ENCODE assay signal across 29 mouse cellular contexts in genomic region chrX:135598096-135598495, GRCm38 (mm10). TPM values are rescaled to one million over a fixed set of nuclear protein-coding genes. Genes with fewer than 3 reads are reported as not detected.
DNase-seq lines count a peak whose midpoint lies in the region; ATAC-seq and TF ChIP-seq lines count a peak whose summit lies in the region.
"Had no signal": no experiment of that assay in that cellular context is flagged by ENCODE, and none has a peak within 500 bp of the region (broad histone marks: within the 10 kb centered on the region; RNA-seq: fewer than 3 reads in every experiment).

No protein-coding gene starts in this region.

- H3K4me1 ChIP-seq in heart, embryonic 12.5 days (replicated peaks), result no peaks in the 10 kb centered on the region
- H3K4me1 ChIP-seq in small intestine, adult 2 months (ENCODE audit: control insufficient read depth, insufficient read depth, insufficient read length, low read length), result no peaks in the 10 kb centered on the region
- no peaks in the 10 kb centered on the region for H3K4me1 ChIP-seq in lung, postnatal 0 days (ENCODE audit: insufficient read depth, low read depth, low read length)
- H3K4me1 ChIP-seq: forebrain, embryonic 15.5 days; kidney, embryonic 15.5 days; midbrain, embryonic 12.5 days had no signal

- intact Hi-C loops in left cerebral cortex, postnatal 10 days (cut with DNase I), result no loop called here

- H3K4me3 ChIP-seq in heart, embryonic 12.5 days, result no peak overlapping the region
- H3K4me3 ChIP-seq in small intestine, adult 2 months (ENCODE audit: low read depth, low read length), result peak overlapping the region; percentile 46
- H3K4me3 ChIP-seq in lung, postnatal 0 days (ENCODE audit: low read depth, low read length), result no peak overlapping the region
- H3K4me3 ChIP-seq: erythroblast, embryonic 14.5 days; forebrain, embryonic 15.5 days; kidney, embryonic 15.5 days; midbrain, embryonic 12.5 days had no signal

- DNase-seq in heart, adult 9 months (ENCODE audit: low spot score in 2 of 2), result no peak
- peak; percentile 36 to 42 for DNase-seq in left cerebral cortex, adult 18-20 months (ENCODE audit: low spot score in 2 of 2)
- DNase-seq in left cerebral cortex, postnatal 10 days (ENCODE audit: extremely low spot score in 1 of 2, low spot score in 2 of 2), result no peak
- peak; percentile 57 to 64 for DNase-seq in left cerebral cortex, adult 9 months (ENCODE audit: low spot score in 2 of 2)
- DNase-seq in lung, postnatal 0 days (ENCODE audit: low spot score), result no peak
- DNase-seq: cerebellum, postnatal 25 days; heart, adult 11 months; heart, postnatal 10 days; lung, adult 18-20 months; lung, postnatal 4 days; retina, postnatal 1 day; thymus, postnatal 36 days had no signal

- no peak for TF ChIP-seq POLR2A in small intestine, adult 2 months (IDR thresholded peaks at IDR 0.05; ENCODE audit: low read depth, low read length)

- no peak for TF ChIP-seq CTCF in small intestine, adult 2 months (IDR thresholded peaks at IDR 0.05; ENCODE audit: extremely low read depth, insufficient read length, insufficient replicate concordance, low read depth, low read length)
- TF ChIP-seq CTCF in lung, postnatal 0 days (IDR thresholded peaks at IDR 0.05), result no peak

- H3K9ac ChIP-seq in heart, embryonic 12.5 days, result no peak overlapping the region
- no peak overlapping the region for H3K9ac ChIP-seq in lung, postnatal 0 days (replicated peaks; ENCODE audit: low read depth)
- H3K9ac ChIP-seq: forebrain, embryonic 15.5 days; hindbrain, embryonic 14.5 days; kidney, embryonic 15.5 days; midbrain, embryonic 12.5 days had no signal

- peak overlapping the region; percentile 40 for H3K4me2 ChIP-seq in heart, embryonic 12.5 days
- no peak overlapping the region for H3K4me2 ChIP-seq in lung, postnatal 0 days (replicated peaks; ENCODE audit: low read depth, low read length)
- H3K4me2 ChIP-seq: forebrain, embryonic 15.5 days; hindbrain, embryonic 14.5 days; kidney, embryonic 15.5 days; midbrain, embryonic 12.5 days had no signal

- no peak for ATAC-seq in heart, embryonic 12.5 days (ENCODE audit: insufficient number of reproducible peaks, low FRiP score)
- no peak for ATAC-seq in inflammation-experienced regulatory T-cells, adult 6 months
- no peak for ATAC-seq in lung, postnatal 0 days
- ATAC-seq: CD4-positive, CD25-positive, alpha-beta regulatory T cell, adult 4 months; forebrain, embryonic 15.5 days; intestine, embryonic 16.5 days had no signal

- no peak overlapping the region for H3K27ac ChIP-seq in heart, embryonic 12.5 days (ENCODE audit: poor library complexity, severe bottlenecking)
- H3K27ac ChIP-seq in small intestine, adult 2 months (ENCODE audit: insufficient read depth, low read depth, low read length), result no peak overlapping the region
- H3K27ac ChIP-seq in lung, postnatal 0 days (ENCODE audit: low read length), result no peak overlapping the region
- H3K27ac ChIP-seq: forebrain, embryonic 15.5 days; hindbrain, embryonic 14.5 days; kidney, embryonic 15.5 days; midbrain, embryonic 12.5 days had no signal

- H3K27me3 ChIP-seq in heart, embryonic 12.5 days (replicated peaks), result no peaks in the 10 kb centered on the region
- H3K27me3 ChIP-seq in small intestine, adult 2 months (ENCODE audit: control insufficient read depth, insufficient read depth, low read length), result no peaks in the 10 kb centered on the region
- no peaks in the 10 kb centered on the region for H3K27me3 ChIP-seq in lung, postnatal 0 days (replicated peaks; ENCODE audit: insufficient read depth, low read length)
- H3K27me3 ChIP-seq: forebrain, embryonic 15.5 days; kidney, embryonic 15.5 days; midbrain, embryonic 12.5 days had no signal

- TF ChIP-seq EP300 in lung, postnatal 0 days (IDR thresholded peaks at IDR 0.05), result no peak

- no peaks in the 10 kb centered on the region for H3K36me3 ChIP-seq in heart, embryonic 12.5 days
- H3K36me3 ChIP-seq in small intestine, adult 2 months (ENCODE audit: control insufficient read depth, insufficient read depth, low read length), result no peaks in the 10 kb centered on the region
- no peaks in the 10 kb centered on the region for H3K36me3 ChIP-seq in lung, postnatal 0 days (ENCODE audit: insufficient read depth, low read length)
- H3K36me3 ChIP-seq: forebrain, embryonic 15.5 days; kidney, embryonic 15.5 days; midbrain, embryonic 12.5 days had no signal

- peaks cover 9% of the 10 kb centered on the region; the same call in 1 of the 2 replicates for H3K9me3 ChIP-seq in heart, embryonic 12.5 days (replicated peaks)
- no peaks in the 10 kb centered on the region for H3K9me3 ChIP-seq in lung, postnatal 0 days (ENCODE audit: low read length)

- WGBS in heart, embryonic 12.5 days, result 56% methylated on average over 13 of the region's 13 CpGs
- WGBS in small intestine, adult 2 months, result 58% methylated on average over 13 of the region's 13 CpGs
- 70% methylated on average over 13 of the region's 13 CpGs for WGBS in lung, postnatal 0 days

RNA-seq across cellular contexts. Expression of gene Nxf7, which starts 0.5 kb away (rescaled TPM):
- polyA plus RNA-seq in heart, embryonic 12.5 days (2016; fragmentation: Nextera tagmentation; extraction: Ambion mirVana), result 0.29 and 0.40 TPM in 2 replicates
- 1 to 10 TPM; 4.2 to 4.7 TPM for total RNA-seq in left cerebral cortex, adult 18-20 months (2021)
- under 1 TPM in 1 of 2 experiments, not detected in 1; 0.60 TPM for total RNA-seq in left cerebral cortex, postnatal 10 days (2021)
- 0.25 and 0.43 TPM in 2 replicates for polyA plus RNA-seq in small intestine, adult 2 months (2012; rRNA removed)
- polyA plus RNA-seq in inflammation-experienced regulatory T-cells, adult 6 months (2017; shearing (Covaris generic)), result under 1 TPM in 1 of 3 experiments, not detected in 2; 0.53 TPM
- 0.07 TPM in 1 of 2 replicates, not detected in the other for polyA plus RNA-seq in lung, postnatal 0 days (2015; fragmentation: Nextera tagmentation; extraction: Ambion mirVana)
- total RNA-seq: gastrocnemius, adult 8-10 months had no signal
- polyA plus RNA-seq: CD4-positive, CD25-positive, alpha-beta regulatory T cell, adult 4 months; erythroblast, embryonic 14.5 days; forebrain, embryonic 15.5 days; hindbrain, embryonic 14.5 days; kidney, embryonic 15.5 days; liver, adult 2 months; midbrain, embryonic 12.5 days; neural tube, embryonic 14.5 days had no signal

RNA-seq across cellular contexts. Expression of gene Prame, which starts 29.4 kb away (rescaled TPM):
- polyA plus RNA-seq in heart, embryonic 12.5 days (2016; fragmentation: Nextera tagmentation; extraction: Ambion mirVana), result not detected in 2 replicates
- total RNA-seq in left cerebral cortex, adult 18-20 months (2021), result not detected
- total RNA-seq in left cerebral cortex, postnatal 10 days (2021), result under 1 TPM in 1 of 2 experiments, not detected in 1; 0.32 TPM
- not detected in 2 replicates for polyA plus RNA-seq in small intestine, adult 2 months (2012; rRNA removed)
- polyA plus RNA-seq in inflammation-experienced regulatory T-cells, adult 6 months (2017; shearing (Covaris generic)), result not detected
- polyA plus RNA-seq in lung, postnatal 0 days (2015; fragmentation: Nextera tagmentation; extraction: Ambion mirVana), result not detected in 2 replicates
- total RNA-seq: adrenal gland, postnatal 4 days; gastrocnemius, adult 8-10 months; heart, postnatal 10 days; liver, adult 2 months; MEL had no signal
- polyA plus RNA-seq: CD4-positive, CD25-positive, alpha-beta regulatory T cell, adult 4 months; embryonic facial prominence, embryonic 11.5 days; erythroblast, embryonic 14.5 days; forebrain, embryonic 15.5 days; hindbrain, embryonic 14.5 days; intestine, embryonic 16.5 days; kidney, embryonic 15.5 days; large intestine, adult 2 months; liver, adult 2 months; midbrain, embryonic 12.5 days; neural tube, embryonic 14.5 days had no signal

Comparison
In these comparisons a context has a peak if more than half of its experiments do, and no peak if none do; other contexts are left out.
1. DNase-seq: peak in left cerebral cortex, adult 18-20 months (2 of 2) and left cerebral cortex, adult 9 months (2 of 2); none in heart, adult 9 months (0 of 2), left cerebral cortex, postnatal 10 days (0 of 2) and lung, postnatal 0 days (single experiment).